Comparison of ENCODE assay signal across 47 mouse cellular contexts in the genomic region with DNA sequence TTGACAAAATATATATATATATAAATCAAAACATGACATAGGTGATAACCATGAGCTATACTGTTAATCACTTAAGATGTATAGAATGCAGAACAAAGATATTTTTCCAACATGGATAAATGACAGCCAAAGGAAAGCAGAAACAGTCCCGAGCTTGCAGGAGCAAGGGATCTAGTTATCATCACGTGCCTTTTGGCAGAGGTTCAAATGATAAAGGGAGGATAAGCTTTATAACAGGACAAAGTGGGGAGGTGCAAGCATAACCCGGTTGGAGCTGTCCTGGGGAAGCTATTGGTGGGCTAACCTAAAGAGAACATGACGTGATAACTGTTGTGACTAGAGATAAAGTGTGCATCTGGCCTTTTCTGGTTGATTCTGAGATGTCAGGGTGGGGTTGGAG. TPM values are rescaled to one million over a fixed set of nuclear protein-coding genes. Genes with fewer than 3 reads are reported as not detected.
"Had no signal": no experiment of that assay in that cellular context is flagged by ENCODE, and none has a peak within 500 bp of the region (broad histone marks: within the 10 kb centered on the region; RNA-seq: fewer than 3 reads in every experiment).

No protein-coding gene starts in this region.

- H3K4me2 ChIP-seq: limb, embryonic 12.5 days; limb, embryonic 13.5 days; limb, embryonic 15.5 days; liver, embryonic 11.5 days; liver, embryonic 12.5 days; liver, embryonic 13.5 days; liver, embryonic 15.5 days; lung, embryonic 14.5 days; lung, embryonic 15.5 days; midbrain, embryonic 11.5 days; midbrain, embryonic 12.5 days; midbrain, embryonic 13.5 days; midbrain, embryonic 15.5 days; neural tube, embryonic 12.5 days had no signal

- H3K27ac ChIP-seq: left cerebral cortex, adult 2 months; limb, embryonic 12.5 days; limb, embryonic 13.5 days; limb, embryonic 15.5 days; liver, embryonic 12.5 days; liver, embryonic 13.5 days; liver, embryonic 14.5 days; liver, embryonic 15.5 days; lung, embryonic 15.5 days; macrophage; midbrain, embryonic 10.5 days; midbrain, embryonic 12.5 days; midbrain, embryonic 13.5 days; midbrain, embryonic 15.5 days; neural tube, embryonic 12.5 days had no signal

- H3K9ac ChIP-seq: limb, embryonic 12.5 days; limb, embryonic 13.5 days; limb, embryonic 15.5 days; liver, embryonic 12.5 days; liver, embryonic 13.5 days; liver, embryonic 14.5 days; liver, embryonic 15.5 days; liver, postnatal 0 days; lung, embryonic 14.5 days; lung, embryonic 15.5 days; midbrain, embryonic 12.5 days; midbrain, embryonic 13.5 days; midbrain, embryonic 15.5 days; neural tube, embryonic 12.5 days had no signal

- H3K36me3 ChIP-seq: midbrain, embryonic 15.5 days had no signal

- H3K9me3 ChIP-seq: limb, embryonic 15.5 days; liver, embryonic 12.5 days; liver, embryonic 13.5 days; liver, embryonic 15.5 days; lung, embryonic 15.5 days; megakaryocyte, embryonic 14.5 days; midbrain, embryonic 13.5 days; midbrain, embryonic 15.5 days; neural tube, embryonic 12.5 days had no signal

- H3K4me3 ChIP-seq: left cerebral cortex, adult 2 months; limb, embryonic 12.5 days; limb, embryonic 13.5 days; limb, embryonic 15.5 days; liver, embryonic 12.5 days; liver, embryonic 13.5 days; liver, embryonic 15.5 days; lung, embryonic 15.5 days; megakaryocyte, embryonic 14.5 days; midbrain, embryonic 10.5 days; midbrain, embryonic 12.5 days; midbrain, embryonic 13.5 days; midbrain, embryonic 15.5 days; myocyte; neural tube, embryonic 12.5 days had no signal

- ATAC-seq: liver, embryonic 12.5 days; liver, postnatal 0 days; lung, postnatal 0 days; midbrain, embryonic 13.5 days; midbrain, embryonic 15.5 days; midbrain, embryonic 16.5 days had no signal

- DNase-seq: left cerebral cortex, postnatal 4 days; liver; liver, embryonic 13.5 days; liver, postnatal 0 days; lung, adult 18-20 months; lung, adult 2 months; lung, embryonic 14.5 days; lung, postnatal 10 days; lung, postnatal 14 days; lung, postnatal 36 days; lung, postnatal 4 days; midbrain, embryonic 14.5 days had no signal

- H3K27me3 ChIP-seq: limb, embryonic 12.5 days; limb, embryonic 13.5 days; limb, embryonic 15.5 days; liver, embryonic 12.5 days; liver, embryonic 13.5 days; liver, embryonic 15.5 days; lung, embryonic 15.5 days; megakaryocyte, embryonic 14.5 days; midbrain, embryonic 12.5 days; midbrain, embryonic 13.5 days; midbrain, embryonic 15.5 days; neural tube, embryonic 12.5 days had no signal

RNA-seq across cellular contexts. Expression of gene Tubal3, which starts 4.6 kb away (rescaled TPM):
- total RNA-seq: left cerebral cortex, adult 2 months; left cerebral cortex, adult 8-10 months; left cerebral cortex, postnatal 10 days; left cerebral cortex, postnatal 14 days; left cerebral cortex, postnatal 25 days; left cerebral cortex, postnatal 36 days; left cerebral cortex, postnatal 4 days; liver, adult 2 months; megakaryocyte progenitor cell, adult 5-6 weeks; megakaryocyte, adult 5-6 weeks; megakaryocyte-erythroid progenitor cell, adult 5-6 weeks; midbrain, postnatal 0 days; monocyte, adult 5-6 weeks had no signal
- polyA plus RNA-seq: limb, embryonic 12.5 days; limb, embryonic 13.5 days; limb, embryonic 15.5 days; liver, adult 2 months; liver, embryonic 11.5 days; liver, embryonic 12.5 days; liver, embryonic 13.5 days; liver, embryonic 14.5 days; liver, embryonic 15.5 days; liver, postnatal 0 days; lung, embryonic 14.5 days; lung, embryonic 15.5 days; lung, embryonic 16.5 days; lung, postnatal 0 days; macrophage; midbrain, embryonic 10.5 days; midbrain, embryonic 11.5 days; midbrain, embryonic 12.5 days; midbrain, embryonic 13.5 days; midbrain, embryonic 14.5 days; midbrain, embryonic 15.5 days; midbrain, embryonic 16.5 days; midbrain, postnatal 0 days; myocyte; neural tube, embryonic 11.5 days; neural tube, embryonic 12.5 days had no signal

RNA-seq across cellular contexts. Expression of gene Ucn3, which starts 31.6 kb away (rescaled TPM):
- total RNA-seq: left cerebral cortex, postnatal 10 days; left cerebral cortex, postnatal 14 days; liver, adult 2 months; megakaryocyte progenitor cell, adult 5-6 weeks; megakaryocyte, adult 5-6 weeks; megakaryocyte-erythroid progenitor cell, adult 5-6 weeks; monocyte, adult 5-6 weeks had no signal
- polyA plus RNA-seq: limb, embryonic 12.5 days; limb, embryonic 14.5 days; limb, embryonic 15.5 days; liver, adult 2 months; liver, embryonic 11.5 days; liver, embryonic 12.5 days; liver, embryonic 13.5 days; liver, embryonic 14.5 days; liver, embryonic 15.5 days; liver, embryonic 16.5 days; liver, postnatal 0 days; lung, adult 2 months; lung, embryonic 14.5 days; lung, embryonic 15.5 days; lung, embryonic 16.5 days; lung, postnatal 0 days; macrophage; midbrain, embryonic 10.5 days; midbrain, embryonic 11.5 days; midbrain, embryonic 12.5 days; midbrain, embryonic 13.5 days; midbrain, embryonic 14.5 days; midbrain, embryonic 15.5 days; myocyte; neural tube, embryonic 11.5 days; neural tube, embryonic 12.5 days had no signal

RNA-seq across cellular contexts. Expression of gene Calm5, which starts 59.5 kb away (rescaled TPM):
- total RNA-seq: left cerebral cortex, adult 2 months; left cerebral cortex, adult 8-10 months; left cerebral cortex, postnatal 10 days; left cerebral cortex, postnatal 14 days; left cerebral cortex, postnatal 25 days; left cerebral cortex, postnatal 36 days; left cerebral cortex, postnatal 4 days; liver, adult 2 months; megakaryocyte progenitor cell, adult 5-6 weeks; megakaryocyte, adult 5-6 weeks; megakaryocyte-erythroid progenitor cell, adult 5-6 weeks; midbrain, postnatal 0 days; monocyte, adult 5-6 weeks had no signal
- polyA plus RNA-seq: limb, embryonic 12.5 days; limb, embryonic 13.5 days; liver, adult 2 months; liver, embryonic 11.5 days; liver, embryonic 12.5 days; liver, embryonic 13.5 days; liver, embryonic 14.5 days; liver, embryonic 15.5 days; liver, embryonic 16.5 days; liver, postnatal 0 days; lung, adult 2 months; lung, embryonic 14.5 days; lung, embryonic 15.5 days; lung, embryonic 16.5 days; lung, postnatal 0 days; macrophage; midbrain, embryonic 10.5 days; midbrain, embryonic 11.5 days; midbrain, embryonic 12.5 days; midbrain, embryonic 13.5 days; midbrain, embryonic 14.5 days; midbrain, embryonic 15.5 days; midbrain, embryonic 16.5 days; midbrain, postnatal 0 days; myocyte; neural tube, embryonic 11.5 days; neural tube, embryonic 12.5 days had no signal
